Mouse (Mus musculus) c-Kit-positive CD71-positive TER-119-negative erythroid progenitor cells, embryonic 14.5 days (primary cell): ENCODE measurements around the gene Mapkapk2.

Experiments used
- DNase-seq: peaks from one replicate; pipeline ENCODE4 v3.0.0-alpha.2; 2013; ENCODE audit warnings: low read depth

Gene Mapkapk2

DNA sequence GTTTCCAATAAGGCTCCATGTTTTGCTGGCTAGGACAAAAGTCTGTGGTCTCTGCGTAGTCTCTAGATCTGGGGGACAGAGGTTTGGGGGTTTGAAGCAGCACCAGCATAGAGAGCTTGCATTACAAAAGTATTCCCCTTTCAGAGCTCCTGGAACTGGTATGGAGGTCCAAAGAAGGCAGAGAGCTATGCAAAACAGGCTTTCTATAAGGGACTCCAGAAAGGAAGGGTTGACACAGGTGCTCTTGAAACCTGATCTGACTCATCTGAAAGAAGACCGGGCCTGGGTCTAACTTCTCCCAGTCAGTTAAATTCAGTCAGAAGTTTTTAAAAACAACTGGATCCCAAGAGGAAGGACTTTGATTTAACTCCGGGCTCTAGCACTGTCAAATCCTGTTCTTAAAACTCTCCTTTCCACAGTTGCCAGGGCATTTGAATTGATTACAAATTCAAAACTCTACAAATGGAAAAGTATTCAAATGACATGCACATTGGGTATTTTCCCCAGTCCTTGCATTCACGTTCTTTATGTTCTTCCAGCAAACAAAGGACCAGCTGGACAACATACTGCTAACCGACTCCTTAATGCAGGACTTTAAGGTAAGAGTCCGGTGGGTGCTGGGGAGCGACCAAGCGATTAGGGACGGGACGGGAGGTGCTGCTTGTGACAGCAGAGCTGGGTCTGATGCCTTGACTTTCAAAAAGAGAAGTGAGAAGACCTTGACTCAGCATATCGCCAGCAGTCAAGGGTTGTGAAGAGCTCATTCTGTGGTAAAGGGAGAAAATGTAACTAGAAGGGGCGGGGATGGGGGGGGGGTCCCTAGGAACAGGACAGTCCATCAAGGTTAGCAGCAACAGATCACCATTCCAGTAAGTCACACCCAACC lies 77.0 kb downstream of the Mapkapk2 start:
- DNase-seq, result no peak

DNA sequence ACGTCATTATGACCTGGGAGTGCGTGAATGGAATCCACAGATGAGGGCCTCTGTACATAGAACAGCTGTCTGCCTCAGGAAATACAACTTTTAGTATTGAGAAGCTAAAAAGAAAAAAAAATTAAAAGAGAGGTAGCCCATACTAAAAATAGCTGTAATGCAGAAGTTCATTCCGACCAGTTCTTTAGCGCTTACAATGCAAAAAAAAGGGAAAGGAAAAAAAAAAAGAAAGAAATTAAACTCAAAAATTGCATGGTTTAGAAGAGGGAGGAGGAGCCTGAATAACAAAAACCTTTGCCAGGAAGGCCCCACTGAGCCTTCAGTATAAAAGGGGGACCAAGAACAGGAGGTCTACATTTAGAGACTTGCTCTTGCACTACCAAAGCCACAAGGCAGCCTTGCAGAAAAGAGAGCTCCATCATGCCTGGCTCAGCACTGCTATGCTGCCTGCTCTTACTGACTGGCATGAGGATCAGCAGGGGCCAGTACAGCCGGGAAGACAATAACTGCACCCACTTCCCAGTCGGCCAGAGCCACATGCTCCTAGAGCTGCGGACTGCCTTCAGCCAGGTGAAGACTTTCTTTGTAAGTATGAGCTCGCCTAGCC lies 78.0 kb downstream of the Mapkapk2 start, which contains the start of gene Il10:
TSS of gene Il10 (plus strand) at position 354 of the 607 bp plus-strand sequence.
- DNase-seq, result no peak

DNA sequence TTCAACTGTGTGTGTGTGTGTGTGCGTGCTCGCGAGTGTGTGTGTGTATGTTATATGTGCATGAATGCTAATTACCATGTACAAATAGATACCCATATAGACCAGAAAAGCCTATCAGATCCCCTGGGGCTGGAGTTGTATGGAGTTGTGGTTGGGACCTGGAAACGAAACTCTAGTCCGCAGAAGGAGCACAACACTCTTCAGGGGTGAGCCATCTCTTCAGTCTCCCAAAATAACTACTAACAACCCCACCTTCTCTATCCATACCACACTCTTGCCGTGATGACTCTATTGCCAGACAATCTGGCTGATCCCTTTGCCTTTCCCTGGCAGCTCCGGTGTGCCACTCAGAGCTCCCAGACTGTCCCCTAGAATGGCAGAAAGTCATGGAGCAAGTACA lies 81.7 kb downstream of the Mapkapk2 start:
- no peak for DNase-seq

DNA sequence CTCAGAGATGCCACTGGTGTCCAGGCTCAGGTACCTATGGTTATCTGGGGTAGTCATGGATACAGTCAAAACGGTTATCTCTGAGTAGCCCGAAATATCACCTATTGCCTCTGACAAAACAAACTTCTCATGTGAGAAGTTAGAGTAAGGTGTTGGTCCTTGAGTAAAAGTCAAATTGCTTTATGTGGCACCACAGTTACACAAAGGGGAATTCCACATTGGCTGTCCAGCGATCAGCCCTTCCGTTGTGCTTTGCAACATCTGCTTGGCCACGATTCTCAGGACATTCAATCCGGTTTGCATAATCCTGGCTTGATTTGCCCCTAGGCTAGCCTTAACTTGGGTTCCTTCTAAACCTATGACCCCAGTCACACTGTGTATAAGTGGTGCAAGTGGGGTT lies 82.3 kb downstream of the Mapkapk2 start:
- DNase-seq, result no peak

DNA sequence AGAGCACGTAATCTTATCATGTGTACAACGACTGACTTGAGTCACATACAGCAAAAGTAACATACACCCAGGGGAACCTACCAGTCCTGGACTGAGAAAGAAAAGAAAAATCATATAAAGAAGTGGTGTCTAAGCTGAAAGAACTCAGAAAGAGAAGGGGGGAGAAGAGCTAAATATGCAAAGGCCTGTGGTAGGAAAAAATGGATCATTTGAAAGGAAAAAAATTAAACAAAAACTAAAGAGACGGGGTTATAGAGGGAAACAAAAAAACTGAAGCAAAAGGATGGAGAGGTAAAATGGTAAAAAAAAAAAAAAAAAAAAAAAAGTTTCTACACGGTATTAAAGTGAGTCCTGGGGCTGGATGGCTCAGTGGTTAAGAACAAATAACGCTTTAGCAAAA lies 83.7 kb downstream of the Mapkapk2 start:
- DNase-seq, result no peak

DNA sequence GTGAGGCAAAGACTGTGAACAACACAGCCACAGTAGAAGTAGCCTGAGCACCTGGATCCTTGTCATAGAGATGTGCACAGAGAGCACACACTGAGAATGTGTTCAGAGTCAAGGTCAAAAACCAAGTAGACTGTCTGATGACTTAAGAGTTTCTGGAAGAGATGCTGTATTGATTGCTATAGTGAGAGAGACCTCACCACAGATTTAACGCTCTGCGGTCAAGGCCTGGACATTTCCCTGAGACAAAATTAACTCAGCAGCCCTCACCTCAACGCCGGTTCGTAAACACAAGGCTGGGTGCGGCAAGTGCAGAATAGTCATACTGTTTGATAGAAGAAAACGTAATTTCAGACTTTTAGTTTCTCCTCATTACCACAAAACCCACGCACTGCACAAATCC lies 85.1 kb downstream of the Mapkapk2 start:
- DNase-seq, result no peak

DNA sequence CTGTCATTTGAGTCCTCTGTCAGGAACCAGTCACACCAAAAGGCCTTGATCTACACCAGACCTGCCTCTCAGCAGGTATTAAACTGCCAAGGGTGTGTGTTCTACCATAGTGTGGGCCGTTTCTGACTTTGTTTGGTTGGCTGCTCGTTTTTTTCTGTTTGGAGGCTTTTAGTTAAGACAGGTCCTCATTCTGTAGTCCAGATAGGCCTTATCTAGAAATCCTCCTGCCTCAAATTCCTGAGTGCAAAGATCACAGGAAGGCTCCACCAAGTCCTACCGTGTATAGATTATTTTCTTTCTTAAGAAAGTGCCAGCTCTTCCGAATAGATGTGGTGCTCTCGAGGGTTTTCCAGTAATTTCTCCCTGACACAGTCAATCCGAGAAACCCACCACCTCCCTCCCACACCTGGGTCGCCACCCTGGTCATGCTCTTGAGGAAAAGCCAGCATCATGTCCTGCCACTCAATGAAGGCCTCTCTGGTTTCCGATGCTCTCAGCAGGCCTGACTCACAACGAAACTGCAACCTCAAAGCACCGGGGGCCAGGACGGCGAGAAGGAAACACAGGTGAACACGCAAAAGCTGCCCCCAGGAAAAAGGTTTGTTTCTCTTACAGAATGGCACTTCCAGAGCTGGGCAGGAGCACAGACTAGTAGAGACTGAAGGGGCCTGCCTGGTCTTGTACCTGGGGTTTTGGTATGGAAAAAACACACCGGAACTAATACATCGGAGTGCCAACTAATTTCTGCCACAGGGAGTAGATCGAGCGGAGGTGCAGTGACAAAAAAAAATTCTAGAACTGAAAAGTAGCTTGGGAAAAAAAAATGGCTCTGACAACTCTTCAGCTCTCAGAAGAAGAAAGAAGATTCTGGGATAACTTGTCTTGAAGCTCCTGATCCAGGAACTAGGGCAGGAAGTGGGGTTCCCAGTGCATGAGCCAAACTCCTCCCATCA lies 87.1 kb downstream of the Mapkapk2 start:
- DNase-seq, result no peak

DNA sequence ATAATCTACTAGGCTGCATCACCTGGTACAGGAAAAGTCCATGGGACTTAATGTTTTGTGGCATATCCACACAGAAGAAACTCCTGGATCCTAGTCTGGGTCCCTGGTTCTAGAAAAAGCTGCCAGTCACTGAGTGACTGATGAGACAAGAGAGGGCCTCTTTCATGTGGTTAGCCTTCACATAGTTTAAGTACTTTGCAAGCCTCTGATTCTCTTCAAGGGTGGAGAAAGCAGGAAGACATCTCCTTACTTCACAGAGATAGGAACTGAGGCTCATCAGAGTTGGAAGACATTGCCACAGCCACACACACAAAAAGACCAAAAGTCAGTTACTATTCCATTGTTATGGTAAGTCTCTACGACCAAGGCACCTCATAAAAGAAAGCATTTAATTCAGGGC lies 91.6 kb downstream of the Mapkapk2 start:
- no peak for DNase-seq
